Mouse (Mus musculus) kidney, adult 18-20 months (tissue): ENCODE measurements around the gene Olfr536.
"Not testable (repeated sequence)": the region's sequence is repeated elsewhere in the genome, so short reads cannot be mapped to it uniquely, and the experiment has no call there.

Experiments
- DNase-seq: peaks from one replicate; pipeline ENCODE4 v3.0.0; 2021

Gene Olfr536

DNA sequence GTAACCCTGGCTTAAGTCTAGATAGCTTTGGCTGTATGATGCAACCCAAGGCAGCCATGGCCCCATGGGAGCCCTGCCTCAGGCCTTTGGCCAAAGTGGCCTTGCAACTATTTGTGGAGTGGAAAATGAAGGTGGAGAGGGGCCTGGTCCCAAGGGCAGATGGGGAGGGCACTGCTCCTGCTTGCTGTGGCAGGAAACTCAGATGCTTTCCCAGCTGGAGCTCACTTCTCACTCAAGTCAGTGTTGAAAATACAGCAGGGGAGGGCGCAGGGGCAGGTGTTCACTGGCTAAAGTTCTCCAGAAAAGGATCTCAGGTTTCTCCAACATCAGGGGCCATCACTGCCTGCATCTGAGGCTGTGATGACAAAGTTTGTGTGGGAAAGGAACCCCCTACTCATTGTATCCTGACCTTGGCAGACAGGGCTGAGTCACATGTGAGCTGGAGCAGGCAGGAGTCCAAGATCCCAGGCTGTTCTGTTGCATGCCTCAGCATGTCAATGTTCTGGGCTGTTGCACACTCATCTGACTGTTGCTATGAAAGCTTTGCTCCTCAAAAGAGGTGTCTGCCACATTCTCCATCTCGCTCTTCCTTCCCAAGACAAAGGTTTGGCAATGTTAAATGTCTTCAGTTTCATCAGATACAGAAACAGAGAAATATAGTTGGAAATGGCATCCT, at the start of gene Olfr536:
Gene Olfr536 (minus strand): TSS at position 51 of the 676 bp plus-strand sequence.
- not testable (repeated sequence) for DNase-seq

DNA sequence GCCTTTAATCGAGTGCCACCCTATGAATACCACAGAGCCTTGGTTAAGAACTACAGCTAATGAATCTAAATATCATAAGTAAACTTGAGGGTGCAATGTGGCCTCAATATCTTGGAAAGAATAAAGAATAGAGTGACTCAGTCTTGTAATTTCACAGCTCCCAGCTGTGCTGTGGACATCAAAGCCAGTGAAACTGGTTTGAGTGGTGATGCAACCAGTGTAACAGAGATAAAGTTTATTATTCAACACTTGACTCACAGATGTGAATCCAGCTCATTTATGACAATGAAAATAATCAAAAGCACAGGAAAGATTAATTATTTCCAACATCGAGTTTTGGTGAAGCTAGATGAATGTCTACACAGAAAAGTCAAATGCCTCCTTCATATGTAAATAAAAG, 32.5 kb upstream of the Olfr536 start:
- DNase-seq: no peak

DNA sequence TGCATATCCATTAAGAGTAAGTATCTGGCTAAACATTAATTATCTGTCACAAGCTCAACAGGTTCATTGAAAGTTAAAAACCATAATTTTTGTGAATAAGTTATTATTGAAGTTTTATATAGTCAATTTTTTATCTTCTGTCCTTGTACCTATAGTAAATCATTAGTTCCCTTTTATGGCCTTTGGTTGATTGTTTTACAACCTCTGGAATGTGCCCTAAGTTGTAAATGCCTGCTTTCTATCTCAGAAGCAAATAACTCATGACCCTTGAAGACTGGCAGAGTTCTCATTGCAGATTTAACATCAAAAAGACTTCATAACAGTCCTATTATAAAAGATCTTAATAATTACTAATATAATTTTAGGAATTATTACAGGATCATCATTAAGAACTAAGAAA, 12.5 kb downstream of the Olfr536 start:
- no peak for DNase-seq

DNA sequence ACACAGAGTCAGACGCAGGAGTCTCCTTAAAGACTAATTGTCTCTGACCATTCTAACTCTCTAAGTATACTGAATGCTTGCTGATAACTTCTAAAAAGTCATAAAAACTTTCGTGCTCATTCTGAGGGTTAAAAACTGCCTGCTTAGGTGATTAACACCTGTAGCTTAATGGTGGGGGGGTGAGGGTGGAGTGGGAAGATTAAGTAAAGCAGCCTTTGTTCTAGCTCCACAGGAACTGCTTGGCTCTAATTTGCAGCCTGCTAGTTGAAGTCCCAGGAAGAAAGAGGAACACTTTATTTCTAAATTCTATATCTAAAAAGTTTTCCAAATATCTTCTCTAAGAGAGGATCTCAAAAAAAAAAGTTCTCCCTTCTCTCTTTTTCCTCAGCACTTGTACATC, 13.0 kb downstream of the Olfr536 start:
- no peak for DNase-seq

DNA sequence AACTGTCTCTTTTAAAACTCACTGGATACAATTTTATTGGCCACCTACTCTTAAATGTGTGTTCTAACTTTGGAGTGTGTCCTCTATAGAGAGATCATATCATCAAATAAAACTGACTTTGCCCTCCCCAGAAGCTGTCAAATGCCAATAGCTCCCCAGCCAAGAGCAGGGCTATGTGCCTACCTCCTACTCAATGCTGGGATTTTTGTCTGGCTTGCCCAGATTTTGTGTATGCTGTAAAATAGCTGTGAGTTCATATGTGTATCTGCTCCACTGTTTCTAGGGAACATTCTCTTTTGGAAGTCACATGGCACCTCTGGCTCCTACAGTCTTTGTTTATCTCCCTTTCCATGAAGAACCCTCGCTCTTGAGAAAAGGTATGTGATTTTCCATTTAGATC, 18.2 kb downstream of the Olfr536 start:
- DNase-seq: no peak

DNA sequence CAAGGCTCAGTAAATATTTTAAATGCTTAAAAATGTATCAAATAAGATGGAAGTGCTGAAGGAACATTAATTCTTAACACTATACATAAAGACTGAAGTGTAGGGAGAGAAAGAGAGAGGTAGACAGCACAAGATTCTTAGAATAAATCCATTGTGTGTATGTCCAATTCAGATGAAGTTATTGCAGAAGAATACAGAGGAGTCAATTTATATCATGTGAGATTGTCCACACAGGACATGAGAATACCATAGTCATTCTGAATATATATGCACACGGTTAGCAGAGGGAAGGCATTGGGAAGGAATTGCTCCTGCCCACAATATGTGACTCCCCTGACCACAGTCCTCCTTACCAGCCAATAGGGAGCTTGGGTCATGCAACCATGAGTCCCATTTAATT, 23.3 kb downstream of the Olfr536 start, which contains the start of gene Olfr535:
Gene Olfr535 (plus strand): TSS at position 301 of the 400 bp plus-strand sequence.
- no peak for DNase-seq

DNA sequence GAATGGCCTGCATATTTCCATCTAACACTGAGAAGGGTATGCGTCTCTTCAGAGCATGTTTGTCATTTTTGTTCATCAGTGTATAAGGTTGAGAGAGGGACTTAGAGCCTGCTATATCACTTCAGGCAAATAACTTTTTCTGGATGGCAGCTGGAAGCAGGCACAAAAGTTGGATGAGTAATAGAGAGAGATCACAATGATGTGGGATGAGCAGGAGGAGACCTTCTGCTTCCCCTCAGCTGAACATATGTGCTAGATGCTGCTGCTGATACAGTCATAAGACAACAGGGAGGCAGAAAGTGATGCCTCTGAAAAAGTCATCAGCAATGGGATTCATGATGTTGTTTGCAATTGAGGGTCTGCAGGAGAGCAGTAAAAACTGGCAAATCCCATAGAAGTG, 28.5 kb downstream of the Olfr536 start:
- DNase-seq: no peak

DNA sequence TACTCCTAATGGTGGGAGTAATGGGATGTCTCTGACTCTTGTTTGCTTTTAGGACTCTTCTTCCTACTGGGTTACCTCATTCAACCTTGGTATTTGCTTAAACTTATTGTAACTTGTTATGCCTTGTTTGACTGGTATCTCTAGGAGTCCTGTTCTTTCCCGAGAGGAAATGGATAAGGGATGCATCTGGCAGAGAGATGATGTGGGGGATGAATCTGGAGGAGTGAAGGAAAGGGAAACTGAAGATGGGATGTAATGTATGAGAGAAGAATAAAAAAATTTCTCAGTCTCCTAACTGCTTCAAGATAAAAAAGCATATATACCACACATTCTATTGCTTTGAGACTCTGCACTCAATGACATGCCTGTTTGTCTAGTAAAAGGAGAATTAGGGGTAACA, 29.3 kb downstream of the Olfr536 start:
- DNase-seq: no peak

DNA sequence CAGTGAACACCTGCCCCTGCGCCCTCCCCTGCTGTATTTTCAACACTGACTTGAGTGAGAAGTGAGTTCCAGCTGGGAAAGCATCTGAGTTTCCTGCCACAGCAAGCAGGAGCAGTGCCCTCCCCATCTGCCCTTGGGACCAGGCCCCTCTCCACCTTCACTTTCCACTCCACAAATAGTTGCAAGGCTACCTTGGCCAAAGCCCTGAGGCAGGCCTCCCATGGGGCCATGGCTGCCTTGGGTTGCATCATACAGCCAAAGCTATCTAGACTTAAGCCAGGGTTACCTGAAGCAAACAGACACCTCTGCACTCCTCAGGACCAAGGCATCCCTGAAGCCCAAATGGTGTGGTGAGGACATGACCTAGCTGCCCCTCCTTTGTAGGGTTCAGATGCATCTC, 44.1 kb downstream of the Olfr536 start, which contains the start of gene Olfr533:
Gene Olfr533 (plus strand): TSS at position 301 of the 400 bp plus-strand sequence.
- not testable (repeated sequence) for DNase-seq
